Mouse (Mus musculus): ENCODE data around the gene Calcoco1. TPM values are rescaled to one million over a fixed set of nuclear protein-coding genes. Genes with fewer than 3 reads are reported as not detected.

Gene Calcoco1
- polyA plus RNA-seq, 1 experiment = 56.0 TPM

- no peak overlapping the region for H3K4me3 ChIP-seq (replicated peaks; ENCODE audit: insufficient read depth, low read depth, low read length)
- H3K27me3 ChIP-seq (ENCODE audit: control insufficient read depth, insufficient read depth, low read length) = no peaks in the 10 kb centered on the region; the same call in 1 of the 2 replicates
- no peak overlapping the region for H3K27ac ChIP-seq (ENCODE audit: insufficient read depth, low read length)
- no peak for DNase-seq
- no peaks in the 10 kb centered on the region for H3K4me1 ChIP-seq (ENCODE audit: control insufficient read depth, insufficient read depth, low read length)
- TF ChIP-seq POLR2A (IDR thresholded peaks at IDR 0.05; ENCODE audit: borderline replicate concordance, insufficient read depth, low read length) (no peak), CTCF (IDR thresholded peaks at IDR 0.05; ENCODE audit: borderline replicate concordance, insufficient read depth, low read depth, low read length) (no peak)
- WGBS = 97% methylated on average over 3 of the region's 3 CpGs
Observed at GRCm38 (mm10) chr15:102702972-102703371, 19.0 kb downstream of the Calcoco1 start.

DNA sequence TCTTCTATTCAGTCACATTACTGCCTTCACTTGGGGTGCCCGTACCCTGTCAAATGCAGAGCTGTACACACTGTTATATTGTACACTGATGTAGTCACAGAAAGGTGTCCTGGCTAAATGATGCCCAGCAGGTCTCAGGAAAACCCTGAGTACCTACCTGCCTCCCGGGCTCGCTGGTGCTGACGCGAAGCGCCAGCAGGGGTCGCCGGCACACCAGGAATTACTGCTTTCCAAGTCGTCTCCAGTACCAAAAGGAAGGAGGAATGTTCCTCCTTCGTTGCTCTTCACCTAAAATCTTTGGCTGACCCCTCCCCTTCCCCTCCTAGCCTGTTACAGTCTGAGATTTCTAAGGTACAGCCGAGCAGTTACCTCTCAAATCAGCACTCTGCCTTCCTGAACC lies 23.8 kb downstream of the Calcoco1 start:
- H3K4me3 ChIP-seq (replicated peaks; ENCODE audit: insufficient read depth, low read depth, low read length) = no peak overlapping the region
- no peak overlapping the region for H3K27ac ChIP-seq (ENCODE audit: insufficient read depth, low read length)
- DNase-seq = peak; percentile 82 to 91
- no peak for TF ChIP-seq POLR2A (IDR thresholded peaks at IDR 0.05; ENCODE audit: borderline replicate concordance, insufficient read depth, low read length)
- peak; percentile 99 for TF ChIP-seq CTCF (IDR thresholded peaks at IDR 0.05; ENCODE audit: borderline replicate concordance, insufficient read depth, low read depth, low read length)
- no peaks in the 10 kb centered on the region for H3K4me1 ChIP-seq (ENCODE audit: control insufficient read depth, insufficient read depth, low read length)
- H3K27me3 ChIP-seq (ENCODE audit: control insufficient read depth, insufficient read depth, low read length) = no peaks in the 10 kb centered on the region
- WGBS = 2% methylated on average over 11 of the region's 11 CpGs

DNA sequence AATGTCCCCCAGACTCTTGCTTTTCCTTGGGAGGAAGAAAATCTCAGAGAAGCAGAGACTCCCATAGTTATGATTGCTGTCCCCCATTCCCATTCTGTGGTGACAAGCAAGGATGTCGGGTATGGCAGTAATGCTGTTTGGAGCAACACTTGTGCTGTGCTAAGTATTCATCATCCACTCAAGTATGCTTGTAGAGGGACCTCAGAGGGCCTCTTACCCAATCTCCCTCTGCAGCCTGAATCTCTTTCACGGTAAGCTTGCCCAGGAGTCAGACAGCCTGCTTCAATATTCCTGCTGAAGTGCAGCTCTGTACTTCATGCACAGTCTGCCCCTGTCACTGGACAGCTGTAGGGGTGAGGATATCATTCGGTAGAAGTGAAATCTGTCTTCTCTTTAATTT lies 25.1 kb downstream of the Calcoco1 start:
- DNase-seq = no peak
- Histone ChIP-seq H3K4me1 (ENCODE audit: control insufficient read depth, insufficient read depth, low read length) (0 out of 2 replicates have a peak, but pooled peaks cover 4% of the 10 kb centered on the region), H3K27ac (ENCODE audit: insufficient read depth, low read length) (no peak overlapping the region), H3K27me3 (ENCODE audit: control insufficient read depth, insufficient read depth, low read length) (no peaks in the 10 kb centered on the region), H3K4me3 (replicated peaks; ENCODE audit: insufficient read depth, low read depth, low read length) (no peak overlapping the region)
- 61% methylated on average over 3 of the region's 3 CpGs for WGBS
- TF ChIP-seq CTCF (IDR thresholded peaks at IDR 0.05; ENCODE audit: borderline replicate concordance, insufficient read depth, low read depth, low read length) (no peak), POLR2A (IDR thresholded peaks at IDR 0.05; ENCODE audit: borderline replicate concordance, insufficient read depth, low read length) (no peak)

GRCm38 (mm10) chr15:102693600-102693999 lies 28.4 kb downstream of the Calcoco1 start:
- Histone ChIP-seq H3K4me3 (replicated peaks; ENCODE audit: insufficient read depth, low read depth, low read length) (peak overlapping the region; percentile 63), H3K27ac (ENCODE audit: insufficient read depth, low read length) (no peak overlapping the region), H3K27me3 (ENCODE audit: control insufficient read depth, insufficient read depth, low read length) (no peaks in the 10 kb centered on the region), H3K4me1 (ENCODE audit: control insufficient read depth, insufficient read depth, low read length) (0 out of 2 replicates have a peak, but pooled peaks cover 4% of the 10 kb centered on the region)
- under 1% methylated on average over 11 of the region's 11 CpGs for WGBS
- peak; percentile 82 to 94 for DNase-seq
- TF ChIP-seq CTCF (IDR thresholded peaks at IDR 0.05; ENCODE audit: borderline replicate concordance, insufficient read depth, low read depth, low read length) (no peak), POLR2A (IDR thresholded peaks at IDR 0.05; ENCODE audit: borderline replicate concordance, insufficient read depth, low read length) (no peak)

DNA sequence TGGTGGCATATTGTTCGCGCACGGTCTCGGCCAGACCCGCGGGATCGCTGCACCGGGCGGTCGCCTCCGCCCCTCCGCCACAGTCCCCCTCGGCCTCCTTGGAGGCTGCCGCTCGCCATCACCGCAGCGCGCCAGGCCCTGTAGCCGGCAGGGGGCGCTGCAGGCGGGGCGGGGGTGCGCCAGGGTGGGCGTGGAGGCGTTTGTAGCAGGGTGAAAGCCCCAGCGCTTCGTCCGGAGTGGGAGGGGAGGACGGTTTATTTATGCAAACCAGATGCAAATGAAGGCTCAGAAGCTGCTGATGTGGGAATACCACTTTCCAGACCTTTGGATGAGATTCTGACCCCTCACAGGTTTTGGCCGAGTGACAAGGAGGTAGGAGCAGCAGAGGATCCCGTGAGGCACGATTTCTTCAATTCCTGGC lies 29.0 kb downstream of the Calcoco1 start:
- TF ChIP-seq CTCF (IDR thresholded peaks at IDR 0.05; ENCODE audit: borderline replicate concordance, insufficient read depth, low read depth, low read length) = peak; percentile 50; the same call in 1 of the 2 replicates
- no peak for TF ChIP-seq POLR2A (IDR thresholded peaks at IDR 0.05; ENCODE audit: borderline replicate concordance, insufficient read depth, low read length)
- under 1% methylated on average over 32 of the region's 32 CpGs for WGBS

DNA sequence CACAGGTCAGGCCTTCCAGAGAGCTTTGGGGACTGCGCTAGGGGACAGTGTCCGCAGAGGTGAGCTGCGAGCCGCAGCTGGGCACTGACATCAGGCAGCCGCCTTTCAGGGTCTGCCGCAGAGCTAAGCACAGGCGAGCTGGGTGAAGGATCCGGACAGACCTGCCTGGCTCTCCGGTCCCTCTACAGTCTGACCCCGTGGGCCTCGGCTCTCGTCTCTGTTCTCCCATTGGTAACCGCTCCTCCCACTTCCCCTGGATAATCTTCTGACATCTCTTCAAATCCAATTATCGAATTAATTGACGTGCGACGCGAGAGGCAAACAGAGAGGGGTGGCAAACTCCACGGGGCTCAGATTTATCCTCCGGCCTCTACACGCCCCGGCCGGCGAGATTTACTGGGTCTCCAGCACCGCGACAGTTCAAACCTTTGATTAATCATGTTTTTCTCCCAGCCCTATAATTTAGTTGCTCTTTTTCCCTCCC lies 29.6 kb downstream of the Calcoco1 start:
- H3K27me3 ChIP-seq (ENCODE audit: control insufficient read depth, insufficient read depth, low read length) = no peaks in the 10 kb centered on the region
- H3K27ac ChIP-seq (ENCODE audit: insufficient read depth, low read length) = no peak overlapping the region
- 0 out of 2 replicates have a peak, but pooled peaks cover 4% of the 10 kb centered on the region for H3K4me1 ChIP-seq (ENCODE audit: control insufficient read depth, insufficient read depth, low read length)
- 12% methylated on average over 26 of the region's 26 CpGs for WGBS
- peak overlapping the region; percentile 46 for H3K4me3 ChIP-seq (replicated peaks; ENCODE audit: insufficient read depth, low read depth, low read length)
- TF ChIP-seq POLR2A (IDR thresholded peaks at IDR 0.05; ENCODE audit: borderline replicate concordance, insufficient read depth, low read length) = no peak
- no peak for TF ChIP-seq CTCF (IDR thresholded peaks at IDR 0.05; ENCODE audit: borderline replicate concordance, insufficient read depth, low read depth, low read length)
- DNase-seq = peak in 1 of 2 experiments; percentile 45

More for the DNA sequence above, 29.0 kb downstream of the Calcoco1 start:
- Histone ChIP-seq H3K4me1 (ENCODE audit: control insufficient read depth, insufficient read depth, low read length) (0 out of 2 replicates have a peak, but pooled peaks cover 4% of the 10 kb centered on the region), H3K27ac (ENCODE audit: insufficient read depth, low read length) (no peak overlapping the region; the same call in 1 of the 2 replicates), H3K4me3 (replicated peaks; ENCODE audit: insufficient read depth, low read depth, low read length) (peak overlapping the region; percentile 63), H3K27me3 (ENCODE audit: control insufficient read depth, insufficient read depth, low read length) (no peaks in the 10 kb centered on the region)
- DNase-seq = peak; percentile 77 to 84

DNA sequence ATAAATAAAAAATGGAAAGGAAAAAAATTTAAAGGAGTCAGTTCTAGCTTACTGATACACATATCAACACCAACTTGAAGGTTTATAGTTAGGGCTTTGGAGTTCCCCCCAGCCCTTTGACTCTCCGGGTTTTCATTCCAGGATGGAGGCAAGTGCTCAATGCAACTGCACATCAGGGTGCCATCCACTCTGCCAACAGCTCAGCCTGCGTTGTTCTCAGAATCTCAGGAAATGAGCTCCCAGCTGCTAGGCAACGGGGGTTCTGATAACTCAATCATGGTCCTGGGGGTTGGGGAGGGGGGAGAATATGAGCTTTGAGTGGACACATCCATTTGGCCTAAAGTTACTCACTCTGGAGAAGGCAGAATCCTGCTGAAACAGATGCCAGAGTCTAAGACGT lies 36.2 kb downstream of the Calcoco1 start:
- Histone ChIP-seq H3K27me3 (ENCODE audit: control insufficient read depth, insufficient read depth, low read length) (no peaks in the 10 kb centered on the region), H3K27ac (ENCODE audit: insufficient read depth, low read length) (no peak overlapping the region), H3K4me3 (replicated peaks; ENCODE audit: insufficient read depth, low read depth, low read length) (no peak overlapping the region), H3K4me1 (ENCODE audit: control insufficient read depth, insufficient read depth, low read length) (no peaks in the 10 kb centered on the region)
- no peak for TF ChIP-seq CTCF (IDR thresholded peaks at IDR 0.05; ENCODE audit: borderline replicate concordance, insufficient read depth, low read depth, low read length)
- no peak for TF ChIP-seq POLR2A (IDR thresholded peaks at IDR 0.05; ENCODE audit: borderline replicate concordance, insufficient read depth, low read length)
- 15% methylated on average over 4 of the region's 4 CpGs for WGBS
- DNase-seq = no peak

GRCm38 (mm10) chr15:102683670-102684069 lies 38.3 kb downstream of the Calcoco1 start:
- Histone ChIP-seq H3K4me3 (replicated peaks; ENCODE audit: insufficient read depth, low read depth, low read length) (no peak overlapping the region), H3K27ac (ENCODE audit: insufficient read depth, low read length) (no peak overlapping the region), H3K27me3 (ENCODE audit: control insufficient read depth, insufficient read depth, low read length) (no peaks in the 10 kb centered on the region), H3K4me1 (ENCODE audit: control insufficient read depth, insufficient read depth, low read length) (no peaks in the 10 kb centered on the region)
- TF ChIP-seq POLR2A (IDR thresholded peaks at IDR 0.05; ENCODE audit: borderline replicate concordance, insufficient read depth, low read length) (no peak), CTCF (IDR thresholded peaks at IDR 0.05; ENCODE audit: borderline replicate concordance, insufficient read depth, low read depth, low read length) (peak; percentile 62)
- DNase-seq = no peak
- 25% methylated on average over 1 of the region's 1 CpGs for WGBS

Data from cerebellum, adult 2 months (tissue).